Mouse (Mus musculus) G1E-ER4 (cell line): ENCODE results near the gene Zbtb7b. TPM values are rescaled to one million over a fixed set of nuclear protein-coding genes. Genes with fewer than 3 reads are reported as not detected.

Source experiments
- GATA1 ChIP-seq: IDR thresholded peaks from one replicate; pipeline ENCODE4 v1.8.0; 2012; ENCODE audit warnings: low read length, inconsistent platforms
- polyA plus RNA-seq: library from polyadenylated mRNA; stranded (reverse); fragments of >175 nt; gene quantifications from 2 replicates; pipeline ENCODE4 v1.2.3, GENCODE M21; 2012

Zbtb7b gene
- polyA plus RNA-seq: 39.1 and 39.3 TPM in 2 replicates

GRCm38 (mm10) chr3:89394006-89394893 is at the start of gene Zbtb7b:
Gene Zbtb7b, minus strand, starts transcription at chr3:89394776.
- TF ChIP-seq GATA1: no peak

- no peak for TF ChIP-seq GATA1
Measured at GRCm38 (mm10) chr3:89440691-89441090, 46.1 kb upstream of the Zbtb7b start.

GRCm38 (mm10) chr3:89437269-89437668 is 42.7 kb upstream of the Zbtb7b start:
- no peak for TF ChIP-seq GATA1

- no peak for TF ChIP-seq GATA1
Measured at GRCm38 (mm10) chr3:89436176-89437113, 41.9 kb upstream of the Zbtb7b start, which contains the start of gene Pbxip1. Gene Pbxip1, plus strand, starts transcription at chr3:89436706.

- TF ChIP-seq GATA1: no peak
Measured at GRCm38 (mm10) chr3:89435041-89435440, 40.5 kb upstream of the Zbtb7b start.

- no peak for TF ChIP-seq GATA1
Measured at GRCm38 (mm10) chr3:89434532-89434931, 40.0 kb upstream of the Zbtb7b start.

GRCm38 (mm10) chr3:89432606-89433005 is 38.0 kb upstream of the Zbtb7b start:
- no peak for TF ChIP-seq GATA1

GRCm38 (mm10) chr3:89430171-89431159 is 35.9 kb upstream of the Zbtb7b start, which contains the start of gene Pygo2:
Gene Pygo2, plus strand, starts transcription at chr3:89430214.
- TF ChIP-seq GATA1: no peak

GRCm38 (mm10) chr3:89425876-89426275 is 31.3 kb upstream of the Zbtb7b start:
- TF ChIP-seq GATA1: no peak

- no peak for TF ChIP-seq GATA1
Measured at GRCm38 (mm10) chr3:89425141-89425525, 30.6 kb upstream of the Zbtb7b start.

- TF ChIP-seq GATA1: no peak
Measured at GRCm38 (mm10) chr3:89424416-89425140, 30.0 kb upstream of the Zbtb7b start.

GRCm38 (mm10) chr3:89422556-89423205 is 28.1 kb upstream of the Zbtb7b start:
- no peak for TF ChIP-seq GATA1

- no peak for TF ChIP-seq GATA1
Measured at GRCm38 (mm10) chr3:89421810-89422473, 27.4 kb upstream of the Zbtb7b start.
